Mouse (Mus musculus) hindbrain, embryonic 11.5 days (tissue): ENCODE results near the gene Lpcat1. TPM values are rescaled to one million over a fixed set of nuclear protein-coding genes. Genes with fewer than 3 reads are reported as not detected.

Experiments
- ATAC-seq: fragments of 200-750 bp; cut with Nextera tagmentation; 2 replicates; pipeline ENCODE4 v1.8.0; 2017; ENCODE audit warnings: mild to moderate bottlenecking, moderate TSS enrichment, moderate library complexity; ENCODE audit not compliant: low FRiP score
- DNase-seq: peaks from one replicate; pipeline ENCODE4 v3.0.0-alpha.2; 2015; ENCODE audit warnings: low spot score
- H3K27ac ChIP-seq: fragments of 300-500 bp; sonication (generic); 2 replicates; pipeline ENCODE4 v1.5.1; 2014; ENCODE audit warnings: mild to moderate bottlenecking, low read depth, low read length
- H3K27me3 ChIP-seq: fragments of 300-500 bp; sonication (generic); 2 replicates; pipeline ENCODE4 v1.6.1; 2014; ENCODE audit warnings: mild to moderate bottlenecking, low read length, moderate library complexity, mixed read lengths; ENCODE audit not compliant: control insufficient read depth, insufficient read depth
- H3K36me3 ChIP-seq: fragments of 300-500 bp; sonication (generic); 2 replicates; pipeline ENCODE4 v1.6.1; 2014; ENCODE audit warnings: mild to moderate bottlenecking, low read length, moderate library complexity, mixed read lengths; ENCODE audit not compliant: control insufficient read depth, insufficient read depth
- H3K4me1 ChIP-seq: fragments of 300-500 bp; sonication (generic); replicated peaks from 2 replicates; pipeline ENCODE4 v1.6.1; 2014; ENCODE audit warnings: low read length, mixed read lengths; ENCODE audit not compliant: control insufficient read depth, insufficient read depth
- H3K4me2 ChIP-seq: fragments of 300-500 bp; sonication (generic); replicated peaks from 2 replicates; pipeline ENCODE4 v1.6.1; 2014; ENCODE audit warnings: mild to moderate bottlenecking, low read depth, low read length
- H3K4me3 ChIP-seq: fragments of 300-500 bp; sonication (generic); 2 replicates; pipeline ENCODE4 v1.5.1; 2014; ENCODE audit warnings: low read depth, low read length
- H3K9ac ChIP-seq: fragments of 300-500 bp; sonication (generic); 2 replicates; pipeline ENCODE4 v1.6.1; 2014; ENCODE audit warnings: low read depth, low read length
- H3K9me3 ChIP-seq: fragments of 300-500 bp; sonication (generic); 2 replicates; pipeline ENCODE4 v1.6.1; 2016; ENCODE audit warnings: low read length; ENCODE audit not compliant: control insufficient read depth
- WGBS: fragments of 180-500 bp; shearing (Covaris S2); extraction: QIAGEN DNeasy Blood & Tissue Kit; methylation state at CpG from one replicate; pipeline ENCODE4 v1.1.7; 2014; 5-methylcytosine and 5-hydroxymethylcytosine counted together
- polyA plus RNA-seq: library from polyadenylated mRNA; unstranded; fragments of >200 nt; fragmentation: Nextera tagmentation; extraction: Ambion mirVana; gene quantifications from 2 replicates; pipeline ENCODE4 v1.2.1, GENCODE M21; 2014

Lpcat1 gene
- polyA plus RNA-seq, 1 experiment from 2014 or later, result 51.2 TPM

- Histone ChIP-seq H3K4me3 (no peak overlapping the region), H3K9me3 (no peaks in the 10 kb centered on the region), H3K27me3 (no peaks in the 10 kb centered on the region), H3K36me3 (no peaks in the 10 kb centered on the region; the same call in 1 of the 2 replicates), H3K9ac (no peak overlapping the region), H3K27ac (no peak overlapping the region), H3K4me2 (no peak overlapping the region), H3K4me1 (no peaks in the 10 kb centered on the region)
- ATAC-seq (peak; percentile 61), DNase-seq (peak; percentile 91)
- WGBS, result 61% methylated on average over 13 of the region's 13 CpGs
Measured at GRCm38 (mm10) chr13:73512776-73513673, 46.0 kb downstream of the Lpcat1 start.

GRCm38 (mm10) chr13:73516886-73517285 is 49.9 kb downstream of the Lpcat1 start:
- Histone ChIP-seq H3K27me3 (no peaks in the 10 kb centered on the region), H3K9me3 (no peaks in the 10 kb centered on the region), H3K27ac (no peak overlapping the region), H3K36me3 (no peaks in the 10 kb centered on the region; the same call in 1 of the 2 replicates), H3K4me3 (no peak overlapping the region), H3K4me1 (no peaks in the 10 kb centered on the region), H3K4me2 (no peak overlapping the region), H3K9ac (no peak overlapping the region)
- ATAC-seq (no peak), DNase-seq (no peak)
- 82% methylated on average over 4 of the region's 4 CpGs for WGBS

GRCm38 (mm10) chr13:73533716-73534115 is 66.7 kb downstream of the Lpcat1 start:
- Histone ChIP-seq H3K9me3 (no peaks in the 10 kb centered on the region), H3K27me3 (peaks cover 26% of the 10 kb centered on the region), H3K4me1 (peaks cover 2% of the 10 kb centered on the region; the same call in 1 of the 2 replicates), H3K4me3 (no peak overlapping the region), H3K9ac (no peak overlapping the region), H3K27ac (no peak overlapping the region), H3K36me3 (no peaks in the 10 kb centered on the region), H3K4me2 (no peak overlapping the region)
- WGBS, result 91% methylated on average over 3 of the region's 3 CpGs
- DNase-seq (no peak), ATAC-seq (no peak)

DNA sequence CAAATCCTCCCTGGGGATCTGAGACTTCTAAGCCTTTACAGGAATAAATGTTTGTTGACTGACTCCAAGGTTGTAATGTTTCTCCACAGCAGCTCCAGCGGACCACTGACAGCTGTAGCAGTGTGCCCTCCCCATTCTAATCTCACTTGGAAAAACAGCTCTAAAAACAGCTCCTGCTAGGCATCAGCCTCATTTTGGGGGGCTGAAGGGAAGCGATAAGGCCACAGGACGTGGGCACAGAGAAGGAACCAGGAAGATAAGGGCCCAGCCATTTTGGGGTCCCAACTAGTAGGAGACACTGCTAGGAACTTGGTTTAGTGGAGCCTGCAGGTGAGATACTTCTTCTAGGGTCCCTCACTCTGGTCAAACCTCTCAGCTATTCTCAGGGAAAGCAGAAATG is 68.3 kb downstream of the Lpcat1 start:
- ATAC-seq (no peak), DNase-seq (no peak)
- no peaks in the 10 kb centered on the region for H3K9me3 ChIP-seq
- no peak overlapping the region for H3K9ac ChIP-seq
- no peak overlapping the region for H3K4me2 ChIP-seq
- H3K27ac ChIP-seq, result no peak overlapping the region
- WGBS, result 55% methylated on average over 3 of the region's 3 CpGs
- peaks cover 2% of the 10 kb centered on the region; the same call in 1 of the 2 replicates for H3K4me1 ChIP-seq
- H3K4me3 ChIP-seq, result no peak overlapping the region
- no peaks in the 10 kb centered on the region for H3K36me3 ChIP-seq
- peaks cover 26% of the 10 kb centered on the region for H3K27me3 ChIP-seq

- peaks cover 26% of the 10 kb centered on the region for H3K27me3 ChIP-seq
- no peaks in the 10 kb centered on the region for H3K36me3 ChIP-seq
- peak within 1 kb of the TSS; percentile 35 for H3K4me3 ChIP-seq
- H3K9ac ChIP-seq, result 0 out of 2 replicates have a peak within 1 kb of the TSS, but pooled peaks have one; percentile 27
- ATAC-seq (peak; percentile 64), DNase-seq (peak; percentile 53)
- WGBS, result 1% methylated on average over 26 of the region's 26 CpGs
- H3K9me3 ChIP-seq, result no peaks in the 10 kb centered on the region
- H3K4me2 ChIP-seq, result peak within 1 kb of the TSS; percentile 71
- no peak within 1 kb of the TSS for H3K27ac ChIP-seq
- peaks cover 2% of the 10 kb centered on the region; the same call in 1 of the 2 replicates for H3K4me1 ChIP-seq
Measured at GRCm38 (mm10) chr13:73536403-73536821, 69.4 kb downstream of the Lpcat1 start, which contains the start of gene Slc6a3. TSS of gene Slc6a3 (plus strand) at chr13:73536747.

- H3K27me3 ChIP-seq, result peaks cover 26% of the 10 kb centered on the region
- no peak overlapping the region for H3K27ac ChIP-seq
- no peaks in the 10 kb centered on the region for H3K36me3 ChIP-seq
- ATAC-seq (no peak), DNase-seq (no peak)
- H3K9me3 ChIP-seq, result no peaks in the 10 kb centered on the region
- H3K4me2 ChIP-seq, result peak overlapping the region; percentile 71
- 0 out of 2 replicates have a peak overlapping the region, but pooled peaks have one; percentile 27 for H3K9ac ChIP-seq
- H3K4me1 ChIP-seq, result peaks cover 2% of the 10 kb centered on the region; the same call in 1 of the 2 replicates
- 23% methylated on average over 13 of the region's 13 CpGs for WGBS
- H3K4me3 ChIP-seq, result peak overlapping the region; percentile 35
Measured at GRCm38 (mm10) chr13:73536824-73537223, 69.8 kb downstream of the Lpcat1 start.

DNA sequence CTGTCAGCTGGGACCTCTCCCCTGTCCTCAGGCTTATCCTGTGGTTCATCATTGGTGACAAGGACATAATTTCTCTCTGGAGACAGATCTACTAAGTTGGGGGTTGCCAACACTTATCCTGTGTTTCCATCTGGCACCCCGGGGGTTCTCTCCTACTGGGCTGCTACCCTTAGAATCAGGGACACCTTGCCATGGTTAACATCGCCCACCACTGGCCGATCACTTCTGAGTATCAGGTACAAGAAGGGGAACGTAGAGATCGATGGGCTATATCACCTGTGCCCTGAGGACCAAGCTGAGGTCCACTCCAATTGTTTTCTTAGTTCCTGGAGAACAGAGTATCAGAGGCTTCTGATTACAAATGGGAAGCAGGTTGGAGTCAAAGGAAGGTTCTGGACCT is 97.2 kb downstream of the Lpcat1 start:
- Histone ChIP-seq H3K4me1 (no peaks in the 10 kb centered on the region), H3K36me3 (no peaks in the 10 kb centered on the region), H3K9ac (no peak overlapping the region), H3K27me3 (no peaks in the 10 kb centered on the region), H3K4me2 (no peak overlapping the region), H3K4me3 (no peak overlapping the region), H3K27ac (no peak overlapping the region), H3K9me3 (no peaks in the 10 kb centered on the region)
- WGBS, result 95% methylated on average over 5 of the region's 5 CpGs
- DNase-seq (no peak), ATAC-seq (no peak)
